Mouse (Mus musculus) myocyte (in vitro differentiated cells): Measurements from ENCODE around the gene Zc3hav1l. TPM values are rescaled to one million over a fixed set of nuclear protein-coding genes. Genes with fewer than 3 reads are reported as not detected.

ENCODE experiments used
- H3K27me3 ChIP-seq: one replicate; pipeline ENCODE4 v1.6.1; 2011; ENCODE audit not compliant: control insufficient read depth, insufficient read depth, insufficient read length
- H3K36me3 ChIP-seq: one replicate; pipeline ENCODE4 v1.6.1; 2011; ENCODE audit not compliant: control insufficient read depth, insufficient read depth
- H3K4me2 ChIP-seq: one replicate; pipeline ENCODE4 v1.6.1; 2011; ENCODE audit warnings: low read depth, control low read depth
- H3K4me3 ChIP-seq: one replicate; pipeline ENCODE4 v1.5.1; 2011; ENCODE audit warnings: mild to moderate bottlenecking, control low read depth, moderate library complexity
- H3K79me2 ChIP-seq: one replicate; pipeline ENCODE4 v1.6.1; 2011; ENCODE audit not compliant: control insufficient read depth, insufficient read depth
- H3ac ChIP-seq: one replicate; pipeline ENCODE4 v1.6.1; 2011; ENCODE audit not compliant: control insufficient read depth, insufficient read length
- CEBPB ChIP-seq: IDR thresholded peaks from 2 replicates; pipeline ENCODE4 v1.6.1; 2011; ENCODE audit warnings: mild to moderate bottlenecking, moderate library complexity; ENCODE audit not compliant: poor library complexity, insufficient read depth, severe bottlenecking
- E2F4 ChIP-seq: IDR thresholded peaks from one replicate; pipeline ENCODE4 v1.6.1; 2011; ENCODE audit warnings: mild to moderate bottlenecking, control low read depth, moderate library complexity; ENCODE audit not compliant: insufficient read depth
- MAX ChIP-seq: IDR thresholded peaks from one replicate; pipeline ENCODE4 v1.6.1; 2011; ENCODE audit warnings: low read depth, mild to moderate bottlenecking, control low read depth
- MYOD1 ChIP-seq, 3 experiments: IDR thresholded peaks; one replicate each; pipeline ENCODE4 v1.6.1; 2011; ENCODE audit warnings: control low read depth in 2 of 3, low read depth in 2 of 3, mild to moderate bottlenecking in 2 of 3, moderate library complexity in 1 of 3; ENCODE audit not compliant: insufficient read length in 2 of 3, control insufficient read depth in 1 of 3
- MYOG ChIP-seq, 3 experiments: IDR thresholded peaks; one replicate each; pipeline ENCODE4 v1.6.1; 2011; ENCODE audit warnings: control low read depth in 2 of 3, low read depth in 2 of 3, mild to moderate bottlenecking in 2 of 3; ENCODE audit not compliant: insufficient read length in 2 of 3, control insufficient read depth in 1 of 3, insufficient read depth in 1 of 3
- POLR2A ChIP-seq: IDR thresholded peaks from one replicate; pipeline ENCODE4 v1.6.1; 2011; ENCODE audit warnings: low read depth, mild to moderate bottlenecking, control low read depth, moderate library complexity; ENCODE audit not compliant: insufficient read length
- POLR2AphosphoS2 ChIP-seq: IDR thresholded peaks from one replicate; pipeline ENCODE4 v1.6.1; 2011; ENCODE audit warnings: low read depth, control low read depth; ENCODE audit not compliant: insufficient read length
- REST ChIP-seq: IDR thresholded peaks from one replicate; pipeline ENCODE4 v1.6.1; 2011; ENCODE audit warnings: mild to moderate bottlenecking, control low read depth, moderate library complexity; ENCODE audit not compliant: insufficient read depth, insufficient read length
- SRF ChIP-seq: IDR thresholded peaks from one replicate; pipeline ENCODE4 v1.6.1; 2011; ENCODE audit warnings: low read depth; ENCODE audit not compliant: control insufficient read depth, insufficient read length
- TCF12 ChIP-seq: IDR thresholded peaks from one replicate; pipeline ENCODE4 v1.6.1; 2011; ENCODE audit warnings: mild to moderate bottlenecking, control low read depth; ENCODE audit not compliant: poor library complexity, insufficient read depth, severe bottlenecking
- TCF3 ChIP-seq: IDR thresholded peaks from one replicate; pipeline ENCODE4 v1.6.1; 2011; ENCODE audit warnings: low read depth, control low read depth; ENCODE audit not compliant: insufficient read length
- USF1 ChIP-seq: IDR thresholded peaks from one replicate; pipeline ENCODE4 v1.6.1; 2011; ENCODE audit warnings: low read depth, mild to moderate bottlenecking, control low read depth, moderate library complexity
- polyA plus RNA-seq: library from polyadenylated mRNA; unstranded; fragments of >200 nt; fragmentation: generic; extraction: Trizol; gene quantifications from one replicate; pipeline ENCODE4 v1.2.1, GENCODE M21; 2012; ENCODE audit warnings: missing spikeins

Gene Zc3hav1l
- polyA plus RNA-seq, 1 experiment: 0.92 TPM

DNA sequence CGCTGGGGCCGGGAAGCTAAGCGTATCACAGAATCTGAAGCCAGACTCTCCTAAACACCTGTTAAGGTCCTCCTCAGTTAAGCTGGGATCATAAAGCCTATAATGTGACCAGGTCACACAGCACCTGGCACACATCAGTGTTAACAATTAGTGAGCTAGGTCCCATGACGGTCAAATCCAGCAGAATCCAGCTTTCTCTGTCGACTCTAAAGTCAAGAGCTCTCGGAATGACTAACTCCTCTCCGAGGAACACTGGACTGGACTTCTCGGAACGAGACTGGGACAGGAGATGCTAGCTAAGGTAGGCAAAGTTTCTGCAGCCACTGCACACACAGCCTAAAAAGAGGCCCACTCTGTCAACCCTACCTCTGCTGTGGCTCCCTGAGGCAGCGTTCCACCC, 46.9 kb downstream of the Zc3hav1l start:
- H3K79me2 ChIP-seq: no peaks in the 10 kb centered on the region
- no peaks in the 10 kb centered on the region for H3K36me3 ChIP-seq
- H3K27me3 ChIP-seq: no peaks in the 10 kb centered on the region
- no peak overlapping the region for H3ac ChIP-seq
- TF ChIP-seq TCF3 (no peak), MYOG (IDR thresholded peaks at IDR 0.05; ENCODE audit: control insufficient read depth in 1 of 3, insufficient read depth in 1 of 3, insufficient read length in 2 of 3, low read depth in 2 of 3) (no peak), TCF12 (no peak), E2F4 (no peak), SRF (no peak), POLR2AphosphoS2 (no peak), MAX (no peak), POLR2A (no peak), MYOD1 (IDR thresholded peaks at IDR 0.05; ENCODE audit: control insufficient read depth in 1 of 3, insufficient read length in 2 of 3, low read depth in 2 of 3) (no peak), CEBPB (no peak), REST (no peak), USF1 (no peak)
- H3K4me3 ChIP-seq: no peak overlapping the region
- H3K4me2 ChIP-seq: no peak overlapping the region

DNA sequence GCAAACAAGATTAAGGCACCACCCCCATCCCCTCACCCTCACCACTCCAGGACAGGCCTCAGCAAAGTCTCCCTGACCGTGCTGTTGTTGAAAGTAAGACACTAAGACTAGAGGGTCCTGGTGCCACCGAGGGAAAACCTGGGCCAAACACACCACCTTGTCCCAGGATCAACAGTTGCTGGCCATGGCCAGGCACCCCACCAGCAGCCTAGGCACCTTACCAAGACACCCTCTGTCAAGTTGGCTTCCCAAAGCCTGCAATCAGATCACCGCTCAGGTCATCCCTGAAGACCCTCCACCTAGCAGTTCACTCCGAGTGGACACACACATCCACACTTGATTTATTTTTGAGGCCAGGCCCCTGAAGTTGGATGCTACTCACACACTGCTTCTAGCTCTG, 47.6 kb downstream of the Zc3hav1l start:
- no peaks in the 10 kb centered on the region for H3K79me2 ChIP-seq
- no peaks in the 10 kb centered on the region for H3K27me3 ChIP-seq
- no peak overlapping the region for H3K4me2 ChIP-seq
- no peak overlapping the region for H3ac ChIP-seq
- H3K36me3 ChIP-seq: no peaks in the 10 kb centered on the region
- TF ChIP-seq USF1: no peak
- no peak for TF ChIP-seq MYOD1 (IDR thresholded peaks at IDR 0.05; ENCODE audit: control insufficient read depth in 1 of 3, insufficient read length in 2 of 3, low read depth in 2 of 3)
- no peak for TF ChIP-seq MYOG (IDR thresholded peaks at IDR 0.05; ENCODE audit: control insufficient read depth in 1 of 3, insufficient read depth in 1 of 3, insufficient read length in 2 of 3, low read depth in 2 of 3)
- TF ChIP-seq TCF12: no peak
- no peak for TF ChIP-seq E2F4
- TF ChIP-seq POLR2A: no peak
- TF ChIP-seq CEBPB: no peak
- TF ChIP-seq TCF3: no peak
- no peak for TF ChIP-seq POLR2AphosphoS2
- no peak for TF ChIP-seq REST
- H3K4me3 ChIP-seq: no peak overlapping the region

DNA sequence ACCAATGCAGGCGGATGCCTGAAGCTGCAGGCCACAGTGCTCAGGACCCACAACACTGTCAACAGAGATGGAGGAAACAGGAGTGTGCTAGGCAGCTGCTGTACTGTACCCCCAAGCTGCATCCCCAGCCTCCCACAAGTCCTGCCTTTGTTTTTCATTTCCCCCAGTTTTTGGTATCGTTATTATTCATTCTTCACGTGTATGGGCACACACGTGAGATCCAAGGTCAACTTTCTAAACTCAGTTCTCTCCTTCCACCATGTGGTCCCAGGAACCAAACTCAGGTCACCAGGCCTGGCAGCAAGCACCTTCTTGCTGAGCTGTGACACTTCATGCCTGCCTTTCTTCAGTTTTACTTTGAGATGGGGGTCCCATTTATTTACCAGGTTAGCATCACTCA, 51.7 kb downstream of the Zc3hav1l start:
- Histone ChIP-seq H3ac (no peak overlapping the region), H3K79me2 (no peaks in the 10 kb centered on the region), H3K4me3 (no peak overlapping the region), H3K4me2 (no peak overlapping the region), H3K27me3 (no peaks in the 10 kb centered on the region), H3K36me3 (no peaks in the 10 kb centered on the region)
- TF ChIP-seq TCF12: no peak
- TF ChIP-seq MYOD1 (IDR thresholded peaks at IDR 0.05; ENCODE audit: control insufficient read depth in 1 of 3, insufficient read length in 2 of 3, low read depth in 2 of 3): no peak
- no peak for TF ChIP-seq REST
- TF ChIP-seq E2F4: no peak
- TF ChIP-seq TCF3: no peak
- no peak for TF ChIP-seq USF1
- TF ChIP-seq POLR2AphosphoS2: no peak
- no peak for TF ChIP-seq CEBPB
- TF ChIP-seq POLR2A: no peak
- no peak for TF ChIP-seq MYOG (IDR thresholded peaks at IDR 0.05; ENCODE audit: control insufficient read depth in 1 of 3, insufficient read depth in 1 of 3, insufficient read length in 2 of 3, low read depth in 2 of 3)
- no peak for TF ChIP-seq MAX
- no peak for TF ChIP-seq SRF

DNA sequence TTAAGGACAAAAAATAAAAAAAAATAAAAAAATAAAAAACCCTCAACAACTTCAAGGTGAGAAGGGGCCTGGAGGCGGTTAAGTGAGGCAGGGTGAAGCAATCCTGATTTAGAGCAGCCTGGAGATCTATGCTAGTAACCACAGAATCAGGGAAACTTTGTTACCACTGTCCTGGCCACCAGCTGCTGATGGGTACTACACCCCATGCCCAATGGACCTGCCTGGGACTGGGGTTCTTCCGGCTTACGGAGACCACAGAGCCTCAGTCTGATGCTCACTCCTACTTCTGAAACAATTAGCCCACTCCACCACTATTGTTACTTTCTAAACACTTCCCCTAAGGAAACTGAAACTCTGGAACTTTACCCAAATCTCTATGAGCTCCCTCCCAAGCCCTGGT, 54.3 kb downstream of the Zc3hav1l start:
- no peaks in the 10 kb centered on the region for H3K36me3 ChIP-seq
- no peaks in the 10 kb centered on the region for H3K79me2 ChIP-seq
- no peak overlapping the region for H3K4me3 ChIP-seq
- no peak overlapping the region for H3ac ChIP-seq
- no peak for TF ChIP-seq POLR2AphosphoS2
- no peak for TF ChIP-seq POLR2A
- TF ChIP-seq MYOD1 (IDR thresholded peaks at IDR 0.05; ENCODE audit: control insufficient read depth in 1 of 3, insufficient read length in 2 of 3, low read depth in 2 of 3): no peak
- TF ChIP-seq SRF: no peak
- no peak for TF ChIP-seq MYOG (IDR thresholded peaks at IDR 0.05; ENCODE audit: control insufficient read depth in 1 of 3, insufficient read depth in 1 of 3, insufficient read length in 2 of 3, low read depth in 2 of 3)
- no peak for TF ChIP-seq REST
- no peak for TF ChIP-seq E2F4
- H3K27me3 ChIP-seq: no peaks in the 10 kb centered on the region
- no peak overlapping the region for H3K4me2 ChIP-seq

DNA sequence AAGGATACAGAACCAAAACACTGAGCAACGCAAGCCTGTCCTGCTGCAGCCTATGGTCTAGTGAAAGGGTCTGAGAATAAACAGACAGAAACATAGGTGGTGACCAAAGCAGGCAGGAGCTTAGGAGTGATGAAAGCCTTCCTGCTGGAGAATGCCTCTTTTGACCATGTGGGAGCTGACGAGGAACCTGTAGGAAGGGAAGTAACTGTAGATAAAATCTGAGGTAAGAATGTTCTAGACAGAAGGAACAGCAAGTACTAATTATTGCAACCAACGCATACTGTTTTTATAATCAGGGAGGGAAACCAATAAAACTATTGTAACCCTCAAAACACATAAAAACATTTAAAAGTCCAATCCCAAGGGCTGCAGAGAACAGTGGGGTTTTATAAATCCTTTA, 54.9 kb downstream of the Zc3hav1l start:
- H3K79me2 ChIP-seq: no peaks in the 10 kb centered on the region
- H3K36me3 ChIP-seq: no peaks in the 10 kb centered on the region
- H3K4me3 ChIP-seq: no peak overlapping the region
- no peak overlapping the region for H3ac ChIP-seq
- no peaks in the 10 kb centered on the region for H3K27me3 ChIP-seq
- H3K4me2 ChIP-seq: no peak overlapping the region
- TF ChIP-seq SRF: no peak
